Mouse (Mus musculus): ENCODE results near the gene Tk1.

GRCm38 (mm10) chr11:117858392-117858791, 32.5 kb upstream of the Tk1 start:
- TF ChIP-seq CTCF (IDR thresholded peaks at IDR 0.05; ENCODE audit: low read depth), result no peak
- no peak for TF ChIP-seq EP300 (IDR thresholded peaks at IDR 0.05; ENCODE audit: low read depth)
